ENCODE assay signal across 21 mouse cellular contexts in genomic region chr6:72777212-72777611, GRCm38 (mm10). TPM values are rescaled to one million over a fixed set of nuclear protein-coding genes. Genes with fewer than 3 reads are reported as not detected.
DNase-seq lines count a peak whose midpoint lies in the region; ATAC-seq and TF ChIP-seq lines count a peak whose summit lies in the region.
"Had no signal": no experiment of that assay in that cellular context is flagged by ENCODE, and none has a peak within 500 bp of the region (broad histone marks: within the 10 kb centered on the region; RNA-seq: fewer than 3 reads in every experiment).

No protein-coding gene starts in this region.

- TF ChIP-seq CTCF in ES-Bruce4 (IDR thresholded peaks at IDR 0.05; ENCODE audit: low read depth, low read length): no peak
- no peak for TF ChIP-seq CTCF in liver, postnatal 0 days (IDR thresholded peaks at IDR 0.05; ENCODE audit: low read depth)
- no peak for TF ChIP-seq CTCF in intestine, postnatal 0 days (IDR thresholded peaks at IDR 0.05; ENCODE audit: low read depth)

- no peaks in the 10 kb centered on the region for H3K36me3 ChIP-seq in liver, embryonic 15.5 days (replicated peaks)
- peaks cover 3% of the 10 kb centered on the region for H3K36me3 ChIP-seq in liver, embryonic 11.5 days (ENCODE audit: control insufficient read depth, insufficient read depth, low read length)
- peaks cover 9% of the 10 kb centered on the region; the same call in 1 of the 2 replicates for H3K36me3 ChIP-seq in ES-Bruce4 (ENCODE audit: control insufficient read depth, insufficient read depth, low read length, poor library complexity, severe bottlenecking)
- no peaks in the 10 kb centered on the region for H3K36me3 ChIP-seq in liver, postnatal 0 days (replicated peaks; ENCODE audit: insufficient read depth, low read length)
- H3K36me3 ChIP-seq in intestine, postnatal 0 days (ENCODE audit: control insufficient read depth, insufficient read depth): no peaks in the 10 kb centered on the region
- H3K36me3 ChIP-seq: forebrain, embryonic 15.5 days; G1E had no signal

- H3K27me3 ChIP-seq in liver, embryonic 15.5 days: no peaks in the 10 kb centered on the region
- H3K27me3 ChIP-seq in liver, embryonic 11.5 days (replicated peaks; ENCODE audit: control insufficient read depth, insufficient read depth, low read length): no peaks in the 10 kb centered on the region
- no peaks in the 10 kb centered on the region for H3K27me3 ChIP-seq in ES-Bruce4 (ENCODE audit: control insufficient read depth, insufficient read depth, low read length, poor library complexity, severe bottlenecking)
- no peaks in the 10 kb centered on the region for H3K27me3 ChIP-seq in liver, postnatal 0 days (ENCODE audit: insufficient read depth, low read length)
- H3K27me3 ChIP-seq in intestine, postnatal 0 days (replicated peaks; ENCODE audit: control insufficient read depth, insufficient read depth, low read length): no peaks in the 10 kb centered on the region
- H3K27me3 ChIP-seq: embryonic facial prominence, embryonic 12.5 days; forebrain, embryonic 13.5 days; forebrain, embryonic 15.5 days; Patski had no signal

- DNase-seq in liver, embryonic 11.5 days (ENCODE audit: low spot score): no peak
- no peak for DNase-seq in liver, postnatal 0 days
- DNase-seq: adrenal gland, adult 8-10 months; adrenal gland, postnatal 14 days; adrenal gland, postnatal 36 days; cerebellum, adult 11-12 months; cerebellum, adult 2 months; cerebellum, adult 9-10 months; cerebellum, postnatal 10 days; cerebellum, postnatal 25 days; forebrain, postnatal 0 days had no signal

- no peak overlapping the region for H3K27ac ChIP-seq in liver, embryonic 15.5 days (replicated peaks)
- H3K27ac ChIP-seq in liver, embryonic 11.5 days (ENCODE audit: low read depth, low read length): no peak overlapping the region
- 0 out of 2 replicates have a peak overlapping the region, but pooled peaks have one; percentile 29 for H3K27ac ChIP-seq in ES-Bruce4 (ENCODE audit: insufficient read depth, low read length)
- no peak overlapping the region for H3K27ac ChIP-seq in liver, postnatal 0 days (ENCODE audit: low read depth)
- H3K27ac ChIP-seq in intestine, postnatal 0 days (ENCODE audit: low read depth, low read length): no peak overlapping the region
- H3K27ac ChIP-seq: embryonic facial prominence, embryonic 10.5 days; embryonic facial prominence, embryonic 12.5 days; forebrain, embryonic 13.5 days; forebrain, embryonic 15.5 days had no signal

- H3K9me3 ChIP-seq in liver, embryonic 15.5 days (replicated peaks): no peaks in the 10 kb centered on the region
- H3K9me3 ChIP-seq in liver, embryonic 11.5 days (ENCODE audit: control insufficient read depth, low read length): no peaks in the 10 kb centered on the region
- 0 out of 2 replicates have a peak, but pooled peaks cover 2% of the 10 kb centered on the region for H3K9me3 ChIP-seq in ES-Bruce4 (replicated peaks; ENCODE audit: control insufficient read depth, insufficient read depth, low read length, poor library complexity, severe bottlenecking)
- no peaks in the 10 kb centered on the region for H3K9me3 ChIP-seq in liver, postnatal 0 days (ENCODE audit: low read length)
- no peaks in the 10 kb centered on the region for H3K9me3 ChIP-seq in intestine, postnatal 0 days (ENCODE audit: control insufficient read depth)
- H3K9me3 ChIP-seq: embryonic facial prominence, embryonic 12.5 days; forebrain, embryonic 13.5 days; forebrain, embryonic 15.5 days; G1E had no signal

- H3K4me2 ChIP-seq in liver, embryonic 15.5 days: no peak overlapping the region
- H3K4me2 ChIP-seq in liver, embryonic 11.5 days: no peak overlapping the region
- H3K4me2 ChIP-seq in liver, postnatal 0 days (ENCODE audit: low read depth, low read length): no peak overlapping the region
- H3K4me2 ChIP-seq in intestine, postnatal 0 days (replicated peaks; ENCODE audit: low read depth): no peak overlapping the region
- H3K4me2 ChIP-seq: embryonic facial prominence, embryonic 12.5 days; forebrain, embryonic 13.5 days; forebrain, embryonic 15.5 days had no signal

- H3K4me3 ChIP-seq in liver, embryonic 15.5 days (replicated peaks): no peak overlapping the region
- H3K4me3 ChIP-seq in liver, embryonic 11.5 days (ENCODE audit: low read depth, low read length): no peak overlapping the region
- H3K4me3 ChIP-seq in ES-Bruce4 (ENCODE audit: low read depth, low read length): no peak overlapping the region
- no peak overlapping the region for H3K4me3 ChIP-seq in liver, postnatal 0 days (ENCODE audit: low read depth, low read length)
- no peak overlapping the region for H3K4me3 ChIP-seq in intestine, postnatal 0 days (ENCODE audit: low read depth, low read length)
- H3K4me3 ChIP-seq: embryonic facial prominence, embryonic 10.5 days; embryonic facial prominence, embryonic 12.5 days; forebrain, embryonic 13.5 days; forebrain, embryonic 15.5 days had no signal

- no peak for TF ChIP-seq EP300 in ES-Bruce4 (IDR thresholded peaks at IDR 0.05; ENCODE audit: insufficient read depth, low read depth, low read length)
- no peak for TF ChIP-seq EP300 in liver, postnatal 0 days (IDR thresholded peaks at IDR 0.05; ENCODE audit: low read depth)

- peaks cover 11% of the 10 kb centered on the region; the same call in 1 of the 2 replicates for H3K4me1 ChIP-seq in liver, embryonic 15.5 days (replicated peaks)
- 0 out of 2 replicates have a peak, but pooled peaks cover 2% of the 10 kb centered on the region for H3K4me1 ChIP-seq in liver, embryonic 11.5 days (replicated peaks; ENCODE audit: control insufficient read depth, insufficient read depth, low read length)
- peaks cover 2% of the 10 kb centered on the region for H3K4me1 ChIP-seq in ES-Bruce4 (ENCODE audit: control insufficient read depth, insufficient read depth, low read length)
- H3K4me1 ChIP-seq in liver, postnatal 0 days (ENCODE audit: insufficient read depth): peaks cover 2% of the 10 kb centered on the region; the same call in 1 of the 2 replicates
- no peaks in the 10 kb centered on the region for H3K4me1 ChIP-seq in intestine, postnatal 0 days (replicated peaks; ENCODE audit: control insufficient read depth, insufficient read depth, low read length)
- H3K4me1 ChIP-seq: forebrain, embryonic 15.5 days had no signal

- ATAC-seq in liver, embryonic 15.5 days (ENCODE audit: insufficient read depth): peak; percentile 10; the same call in 1 of the 2 replicates
- no peak for ATAC-seq in liver, embryonic 11.5 days (replicated peaks; ENCODE audit: low FRiP score)
- peak; percentile 82 for ATAC-seq in liver, postnatal 0 days
- no peak for ATAC-seq in intestine, postnatal 0 days
- ATAC-seq: activated CD4-positive, CD25-positive, alpha-beta regulatory T cell, adult 4 months; forebrain, embryonic 13.5 days; forebrain, embryonic 15.5 days; forebrain, postnatal 0 days; Patski had no signal

- H3K9ac ChIP-seq in liver, embryonic 15.5 days: no peak overlapping the region
- no peak overlapping the region for H3K9ac ChIP-seq in liver, embryonic 11.5 days (ENCODE audit: low read depth, low read length)
- H3K9ac ChIP-seq in ES-Bruce4 (ENCODE audit: low read depth, poor library complexity, severe bottlenecking): no peak overlapping the region
- no peak overlapping the region for H3K9ac ChIP-seq in liver, postnatal 0 days (replicated peaks)
- H3K9ac ChIP-seq in intestine, postnatal 0 days (ENCODE audit: low read depth, low read length): no peak overlapping the region
- H3K9ac ChIP-seq: embryonic facial prominence, embryonic 12.5 days; forebrain, embryonic 13.5 days; forebrain, embryonic 15.5 days; forebrain, postnatal 0 days had no signal

- TF ChIP-seq POLR2A in ES-Bruce4 (IDR thresholded peaks at IDR 0.05; ENCODE audit: insufficient read depth, low read length): no peak

- WGBS in liver, embryonic 15.5 days (ENCODE audit: insufficient replicate concordance): 51% methylated on average over 4 of the region's 4 CpGs
- WGBS in liver, embryonic 11.5 days: 81% methylated on average over 4 of the region's 4 CpGs
- WGBS in liver, postnatal 0 days (ENCODE audit: insufficient replicate concordance): 53% methylated on average over 4 of the region's 4 CpGs
- 84% methylated on average over 4 of the region's 4 CpGs for WGBS in intestine, postnatal 0 days

RNA-seq across cellular contexts. Expression of gene Tcf7l1, which starts 11.8 kb away (rescaled TPM):
- 4.1 and 5.3 TPM in 2 replicates for polyA plus RNA-seq in liver, embryonic 15.5 days (2015; fragmentation: Nextera tagmentation; extraction: Ambion mirVana)
- 11.6 and 14.6 TPM in 2 replicates for polyA plus RNA-seq in liver, embryonic 11.5 days (2014; fragmentation: Nextera tagmentation; extraction: Ambion mirVana)
- polyA plus RNA-seq in ES-Bruce4 (2011; ENCODE audit: insufficient read depth, insufficient read length, low read depth, missing spikeins): 84.8 and 93.4 TPM in 2 replicates
- polyA plus RNA-seq in liver, postnatal 0 days (2015; fragmentation: Nextera tagmentation; extraction: Ambion mirVana): 5.7 and 5.8 TPM in 2 replicates
- polyA plus RNA-seq in intestine, postnatal 0 days (2015; fragmentation: Nextera tagmentation; extraction: Ambion mirVana): 6.6 and 6.8 TPM in 2 replicates
- polyA plus RNA-seq: G1E had no signal

Comparison
In these comparisons a context has a peak if more than half of its experiments do, and no peak if none do; other contexts are left out.
1. ATAC-seq: peak in liver, embryonic 15.5 days (single experiment) and liver, postnatal 0 days (single experiment); none in liver, embryonic 11.5 days (single experiment) and intestine, postnatal 0 days (single experiment).